Mouse (Mus musculus) E14TG2a.4 (cell line): Measurements from ENCODE around the gene Trappc10.

ENCODE experiments used
- CTCF ChIP-seq: conservative IDR thresholded peaks from 2 replicates; pipeline ENCODE4 v1.5.1; 2014; ENCODE audit warnings: low read length
- NANOG ChIP-seq: IDR thresholded peaks from 2 replicates; pipeline ENCODE4 v1.6.1; 2014; ENCODE audit warnings: borderline replicate concordance, low read length, mixed read lengths

GRCm38 (mm10) chr10:78140251-78140600 lies 104.2 kb downstream of the Trappc10 start:
- TF ChIP-seq CTCF = no peak
- no peak for TF ChIP-seq NANOG
